In the genomic region with DNA sequence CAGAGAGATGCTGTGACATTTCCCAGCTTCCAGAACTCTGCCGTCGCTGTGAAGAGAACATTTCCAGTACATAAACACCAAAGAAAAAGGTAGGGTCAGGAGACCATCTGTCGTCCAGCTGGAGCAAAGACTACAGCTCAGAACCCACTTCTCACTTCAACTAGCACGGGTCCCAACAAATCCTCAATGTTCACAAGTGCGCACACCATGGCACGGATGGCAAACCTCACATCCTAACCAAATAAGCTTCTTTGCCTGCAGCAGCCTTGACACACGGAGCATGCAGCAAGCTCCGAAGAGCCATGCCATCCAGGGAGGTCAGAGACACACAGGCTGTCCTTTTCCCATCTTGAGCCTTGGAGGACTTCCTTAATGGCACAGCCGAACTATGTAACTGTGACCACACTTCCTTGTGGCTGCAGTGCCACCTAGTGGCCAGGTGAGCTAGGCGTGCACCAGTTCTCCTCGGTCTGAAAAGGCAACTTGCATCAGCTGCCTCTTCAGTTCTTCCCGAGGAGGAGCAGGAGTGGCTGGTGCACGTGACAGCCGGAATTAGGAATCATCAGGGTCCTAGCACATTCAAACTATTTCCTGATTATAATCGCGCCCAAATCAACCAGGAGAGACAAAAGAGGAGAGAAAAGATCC, we compare ENCODE assay signal across 8 mouse cellular contexts.
DNase-seq lines count a peak whose midpoint lies in the region; ATAC-seq lines count a peak whose summit lies in the region.

No protein-coding gene starts in this region.

- H3K36me3 ChIP-seq in hindbrain, embryonic 14.5 days (replicated peaks; ENCODE audit: control insufficient read depth, insufficient read depth): no peaks in the 10 kb centered on the region

- no peaks in the 10 kb centered on the region for H3K9me3 ChIP-seq in hindbrain, embryonic 14.5 days (ENCODE audit: control insufficient read depth, low read length)

- peak; percentile 80 for DNase-seq in R1 (ENCODE audit: low read depth, low spot score)
- peak; percentile 82 for DNase-seq in cerebellum, adult 9-11 months
- DNase-seq in frontal cortex, adult 2 months (ENCODE audit: extremely low spot score in 1 of 2, low spot score in 1 of 2): peak; percentile 66 to 89
- DNase-seq in hindbrain, embryonic 14.5 days (ENCODE audit: low spot score): peak; percentile 89
- peak; percentile 77 to 78 for DNase-seq in layer of hippocampus, postnatal 14 days (ENCODE audit: low spot score in 2 of 2)
- peak; percentile 71 for DNase-seq in lung, postnatal 25 days (ENCODE audit: low spot score)
- DNase-seq in retina, embryonic 14.5 days (ENCODE audit: low spot score): peak; percentile 90
- peak; percentile 60 to 62 for DNase-seq in thymus, postnatal 36 days

- H3K4me3 ChIP-seq in hindbrain, embryonic 14.5 days (replicated peaks; ENCODE audit: low read length): no peak overlapping the region

- H3K27ac ChIP-seq in hindbrain, embryonic 14.5 days: no peak overlapping the region

- H3K4me1 ChIP-seq in hindbrain, embryonic 14.5 days (replicated peaks; ENCODE audit: control insufficient read depth, insufficient read depth, low read length): no peaks in the 10 kb centered on the region

- H3K9ac ChIP-seq in hindbrain, embryonic 14.5 days: no peak overlapping the region

- H3K27me3 ChIP-seq in hindbrain, embryonic 14.5 days (ENCODE audit: control insufficient read depth, insufficient read depth, low read length): no peaks in the 10 kb centered on the region

- peak; percentile 90 for ATAC-seq in hindbrain, embryonic 14.5 days (ENCODE audit: low FRiP score)

- no peak overlapping the region for H3K4me2 ChIP-seq in hindbrain, embryonic 14.5 days (replicated peaks)

- 38% methylated on average over 16 of the region's 16 CpGs for WGBS in hindbrain, embryonic 14.5 days
